Mouse (Mus musculus): ENCODE results near the gene Chkb.

GRCm38 (mm10) chr15:89462176-89462575, 32.5 kb upstream of the Chkb start:
- no peak for TF ChIP-seq CTCF (IDR thresholded peaks at IDR 0.05; ENCODE audit: low read depth)
- no peak for TF ChIP-seq EP300 (IDR thresholded peaks at IDR 0.05; ENCODE audit: low read depth)
